Mouse (Mus musculus) bone marrow macrophage, adult 2 months (primary cell): ENCODE data around the gene Megf6.

ENCODE experiments used
- CTCF ChIP-seq: IDR thresholded peaks from 2 replicates; pipeline ENCODE4 v1.5.1; 2012; ENCODE audit warnings: low read depth, mild to moderate bottlenecking, low read length, moderate library complexity
- POLR2A ChIP-seq: IDR thresholded peaks from 2 replicates; pipeline ENCODE4 v1.6.1; 2012; ENCODE audit warnings: mild to moderate bottlenecking, low read depth, low read length, borderline replicate concordance

- TF ChIP-seq CTCF (no peak), POLR2A (no peak)
Measured at GRCm38 (mm10) chr4:154170506-154171150, at the start of gene Megf6.
